Mouse (Mus musculus): ENCODE measurements around the gene Itgb4. TPM values are rescaled to one million over a fixed set of nuclear protein-coding genes. Genes with fewer than 3 reads are reported as not detected.

The Itgb4 gene
- polyA plus RNA-seq, 1 experiment from 2014 or later, result 1.8 TPM

DNA sequence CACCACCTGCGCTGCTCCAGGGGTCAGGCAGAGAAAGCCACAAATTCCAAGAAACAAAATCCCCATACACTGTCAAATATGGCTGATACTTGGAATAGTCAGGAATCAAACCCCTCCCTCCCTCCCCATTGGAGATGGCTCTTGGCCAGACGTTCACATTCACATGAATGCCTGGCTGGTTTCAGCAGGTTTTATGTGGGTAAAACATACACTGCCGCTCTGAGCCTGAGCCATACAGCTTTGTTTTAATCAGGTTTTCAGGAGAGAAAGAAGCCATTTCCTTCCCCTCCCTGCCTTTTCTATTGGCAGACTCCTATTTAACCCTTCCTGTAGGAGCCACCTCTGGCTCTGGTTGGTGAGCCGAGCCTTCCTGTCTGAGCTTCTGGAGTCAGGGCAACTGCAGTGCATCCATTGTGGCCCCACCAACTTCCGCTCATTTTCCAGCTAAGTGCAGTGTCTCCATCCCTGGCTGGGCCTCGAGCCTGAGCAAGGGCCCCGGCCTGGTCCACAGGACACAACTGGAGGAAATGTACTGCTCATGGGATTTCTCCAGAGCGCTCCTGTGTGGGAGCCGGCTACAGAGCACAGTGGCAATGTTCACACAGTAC is 28.2 kb upstream of the Itgb4 start:
- Histone ChIP-seq H3K4me2 (ENCODE audit: low read length) (no peak overlapping the region), H3K9ac (ENCODE audit: low read depth, low read length) (peak overlapping the region; percentile 17; the same call in 1 of the 2 replicates), H3K36me3 (ENCODE audit: control insufficient read depth, insufficient read depth, low read length) (peaks cover 12% of the 10 kb centered on the region), H3K4me1 (ENCODE audit: control insufficient read depth, insufficient read depth, low read depth, low read length) (no peaks in the 10 kb centered on the region; the same call in 1 of the 2 replicates), H3K4me3 (ENCODE audit: low read length) (no peak overlapping the region), H3K9me3 (ENCODE audit: control insufficient read depth, low read length) (no peaks in the 10 kb centered on the region), H3K27ac (ENCODE audit: low read depth, low read length) (peak overlapping the region; percentile 39), H3K27me3 (replicated peaks; ENCODE audit: control insufficient read depth, insufficient read depth, low read length) (no peaks in the 10 kb centered on the region)
- no peak for ATAC-seq
- WGBS, result 78% methylated on average over 9 of the region's 9 CpGs

DNA sequence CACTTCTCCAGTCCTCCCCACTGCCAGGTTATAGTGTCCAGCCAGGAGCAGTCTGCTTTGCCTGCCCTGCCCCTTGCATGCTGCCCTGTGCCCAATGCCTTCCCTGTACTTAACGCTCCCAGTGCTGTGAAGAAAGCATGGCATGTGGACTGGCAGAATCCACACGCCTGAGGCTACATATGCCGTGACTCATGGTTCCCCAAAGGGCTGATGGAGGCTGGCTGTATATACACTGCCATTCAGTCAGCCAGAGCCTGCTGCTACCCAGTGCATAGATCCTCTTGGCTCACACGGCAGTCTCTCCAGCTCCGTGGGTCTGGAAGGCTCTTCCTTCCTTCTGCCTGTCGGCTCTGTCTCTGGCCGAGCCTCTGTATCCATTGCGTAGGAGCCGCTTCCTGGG is 26.2 kb upstream of the Itgb4 start:
- Histone ChIP-seq H3K9me3 (ENCODE audit: control insufficient read depth, low read length) (no peaks in the 10 kb centered on the region), H3K9ac (ENCODE audit: low read depth, low read length) (no peak overlapping the region), H3K36me3 (ENCODE audit: control insufficient read depth, insufficient read depth, low read length) (peaks cover 7% of the 10 kb centered on the region; the same call in 1 of the 2 replicates), H3K27ac (ENCODE audit: low read depth, low read length) (no peak overlapping the region), H3K4me2 (ENCODE audit: low read length) (no peak overlapping the region), H3K4me3 (ENCODE audit: low read length) (no peak overlapping the region), H3K27me3 (replicated peaks; ENCODE audit: control insufficient read depth, insufficient read depth, low read length) (no peaks in the 10 kb centered on the region), H3K4me1 (ENCODE audit: control insufficient read depth, insufficient read depth, low read depth, low read length) (no peaks in the 10 kb centered on the region; the same call in 1 of the 2 replicates)
- no peak for ATAC-seq
- 79% methylated on average over 9 of the region's 9 CpGs for WGBS

DNA sequence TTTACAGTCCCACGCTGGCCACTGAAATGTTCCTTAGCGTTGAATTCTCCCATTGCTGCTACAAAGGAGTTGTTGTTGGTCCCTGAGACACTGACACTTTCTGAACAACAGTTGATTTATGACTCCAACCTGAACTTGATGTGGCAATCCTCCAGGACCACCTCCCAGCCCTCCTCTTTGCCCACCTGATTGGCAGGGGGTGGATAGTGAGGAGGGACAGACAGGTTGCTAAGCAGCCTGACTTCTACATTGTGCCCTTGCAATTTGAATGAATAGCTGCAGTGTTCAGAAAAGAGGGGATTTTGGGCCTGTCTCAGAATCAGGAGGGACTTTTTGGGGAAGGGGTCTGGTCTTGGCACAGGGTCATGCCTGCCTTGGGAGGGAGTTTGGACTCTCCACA is 23.8 kb upstream of the Itgb4 start:
- no peak overlapping the region for H3K9ac ChIP-seq (ENCODE audit: low read depth, low read length)
- H3K36me3 ChIP-seq (ENCODE audit: control insufficient read depth, insufficient read depth, low read length), result peaks cover 5% of the 10 kb centered on the region
- H3K4me3 ChIP-seq (ENCODE audit: low read length), result no peak overlapping the region
- peak; percentile 82 for ATAC-seq
- peak overlapping the region; percentile 67 for H3K27ac ChIP-seq (ENCODE audit: low read depth, low read length)
- no peaks in the 10 kb centered on the region for H3K9me3 ChIP-seq (ENCODE audit: control insufficient read depth, low read length)
- 87% methylated on average over 2 of the region's 2 CpGs for WGBS
- no peak overlapping the region for H3K4me2 ChIP-seq (ENCODE audit: low read length)
- H3K27me3 ChIP-seq (replicated peaks; ENCODE audit: control insufficient read depth, insufficient read depth, low read length), result no peaks in the 10 kb centered on the region
- peaks cover 4% of the 10 kb centered on the region; the same call in 1 of the 2 replicates for H3K4me1 ChIP-seq (ENCODE audit: control insufficient read depth, insufficient read depth, low read depth, low read length)

DNA sequence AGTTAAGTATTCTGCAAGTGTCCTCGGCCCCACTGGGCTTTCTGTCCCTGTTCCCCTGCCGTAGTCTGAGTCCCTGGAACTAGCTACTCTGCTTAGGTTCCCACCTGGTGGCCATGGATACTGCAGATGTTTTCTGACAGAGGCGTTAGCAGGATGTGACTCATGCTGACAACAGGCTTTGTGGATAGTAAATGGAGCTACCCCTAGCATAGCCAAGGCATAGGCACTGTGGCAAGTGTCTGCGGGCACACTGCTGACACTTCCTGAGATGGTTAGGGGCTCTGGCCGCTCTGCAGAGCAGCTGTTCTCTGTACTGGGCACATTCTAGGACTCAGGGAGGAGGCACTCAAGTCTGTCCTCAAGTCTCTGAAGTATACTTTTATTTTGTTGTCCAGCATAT is 19.8 kb upstream of the Itgb4 start:
- Histone ChIP-seq H3K4me2 (ENCODE audit: low read length) (no peak overlapping the region), H3K9me3 (ENCODE audit: control insufficient read depth, low read length) (no peaks in the 10 kb centered on the region), H3K9ac (ENCODE audit: low read depth, low read length) (no peak overlapping the region), H3K4me3 (ENCODE audit: low read length) (no peak overlapping the region), H3K4me1 (ENCODE audit: control insufficient read depth, insufficient read depth, low read depth, low read length) (peaks cover 5% of the 10 kb centered on the region; the same call in 1 of the 2 replicates), H3K36me3 (ENCODE audit: control insufficient read depth, insufficient read depth, low read length) (no peaks in the 10 kb centered on the region; the same call in none of the 2 replicates), H3K27me3 (replicated peaks; ENCODE audit: control insufficient read depth, insufficient read depth, low read length) (no peaks in the 10 kb centered on the region), H3K27ac (ENCODE audit: low read depth, low read length) (no peak overlapping the region; the same call in 1 of the 2 replicates)
- 66% methylated on average over 5 of the region's 5 CpGs for WGBS
- no peak for ATAC-seq

DNA sequence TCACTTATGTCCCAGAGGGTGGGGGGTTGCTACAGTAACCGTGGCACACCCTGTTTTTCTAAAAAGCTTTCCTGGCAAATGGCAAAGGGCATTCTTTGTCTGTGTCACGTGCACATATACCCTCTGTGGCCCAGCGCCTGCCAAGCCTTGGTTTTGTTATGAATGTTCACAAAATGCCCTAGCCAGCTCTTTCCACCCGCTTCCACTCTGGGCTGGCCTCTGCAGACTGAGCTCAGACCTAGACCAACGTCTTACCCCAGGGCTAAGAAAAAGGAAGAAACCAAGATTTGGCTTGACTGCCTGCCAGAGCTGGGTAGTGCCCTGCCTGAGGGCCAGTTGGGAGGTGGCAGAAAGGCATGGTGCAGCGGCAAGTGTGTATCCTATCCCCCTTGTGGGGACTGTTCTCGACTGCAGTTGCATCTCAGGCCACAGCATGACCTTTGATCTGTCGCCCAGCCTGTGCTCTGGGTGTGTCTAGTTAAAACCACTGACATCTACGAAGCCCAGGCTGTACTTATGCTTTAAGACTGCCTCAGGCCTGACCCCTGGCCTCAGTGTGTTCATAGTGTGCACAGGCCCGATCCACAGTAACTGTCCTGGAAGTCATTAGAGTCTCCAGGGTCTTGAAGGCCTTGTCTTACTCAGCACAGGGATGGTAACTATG is 19.2 kb upstream of the Itgb4 start:
- ATAC-seq, result peak; percentile 5; the same call in 1 of the 2 replicates
- H3K4me1 ChIP-seq (ENCODE audit: control insufficient read depth, insufficient read depth, low read depth, low read length), result peaks cover 5% of the 10 kb centered on the region; the same call in 1 of the 2 replicates

DNA sequence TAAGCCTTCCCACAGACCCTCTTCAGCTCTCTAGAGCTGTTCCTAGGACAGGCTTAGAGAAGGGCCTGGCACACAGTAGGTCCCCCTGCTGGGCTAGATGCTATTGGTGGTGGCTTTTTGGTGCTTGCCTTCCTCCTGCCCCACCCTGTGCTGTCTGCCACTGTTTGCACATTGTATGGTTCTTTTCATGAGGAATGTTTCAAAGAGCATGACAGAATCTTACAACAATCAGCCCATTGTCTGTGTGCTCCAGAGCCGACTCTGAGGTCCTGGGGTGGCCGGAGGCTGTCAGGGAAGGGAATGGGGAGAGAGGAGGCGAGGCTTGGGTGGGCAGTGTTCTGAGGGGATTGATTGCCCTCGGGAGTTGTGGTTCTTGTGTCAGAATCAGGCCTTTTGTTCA is 18.1 kb upstream of the Itgb4 start:
- Histone ChIP-seq H3K4me2 (ENCODE audit: low read length) (no peak overlapping the region), H3K36me3 (ENCODE audit: control insufficient read depth, insufficient read depth, low read length) (peaks cover 11% of the 10 kb centered on the region), H3K4me3 (ENCODE audit: low read length) (no peak overlapping the region), H3K9me3 (ENCODE audit: control insufficient read depth, low read length) (no peaks in the 10 kb centered on the region), H3K27ac (ENCODE audit: low read depth, low read length) (no peak overlapping the region; the same call in 1 of the 2 replicates), H3K4me1 (ENCODE audit: control insufficient read depth, insufficient read depth, low read depth, low read length) (peaks cover 5% of the 10 kb centered on the region; the same call in 1 of the 2 replicates), H3K9ac (ENCODE audit: low read depth, low read length) (no peak overlapping the region), H3K27me3 (replicated peaks; ENCODE audit: control insufficient read depth, insufficient read depth, low read length) (no peaks in the 10 kb centered on the region)
- ATAC-seq, result peak; percentile 70
- WGBS, result 19% methylated on average over 4 of the region's 4 CpGs

More for the DNA sequence above, 19.2 kb upstream of the Itgb4 start:
- Histone ChIP-seq H3K27ac (ENCODE audit: low read depth, low read length) (peak overlapping the region; percentile 61), H3K4me3 (ENCODE audit: low read length) (no peak overlapping the region), H3K27me3 (replicated peaks; ENCODE audit: control insufficient read depth, insufficient read depth, low read length) (no peaks in the 10 kb centered on the region), H3K4me2 (ENCODE audit: low read length) (no peak overlapping the region), H3K36me3 (ENCODE audit: control insufficient read depth, insufficient read depth, low read length) (no peaks in the 10 kb centered on the region; the same call in none of the 2 replicates), H3K9ac (ENCODE audit: low read depth, low read length) (no peak overlapping the region), H3K9me3 (ENCODE audit: control insufficient read depth, low read length) (no peaks in the 10 kb centered on the region)
- 41% methylated on average over 10 of the region's 10 CpGs for WGBS

DNA sequence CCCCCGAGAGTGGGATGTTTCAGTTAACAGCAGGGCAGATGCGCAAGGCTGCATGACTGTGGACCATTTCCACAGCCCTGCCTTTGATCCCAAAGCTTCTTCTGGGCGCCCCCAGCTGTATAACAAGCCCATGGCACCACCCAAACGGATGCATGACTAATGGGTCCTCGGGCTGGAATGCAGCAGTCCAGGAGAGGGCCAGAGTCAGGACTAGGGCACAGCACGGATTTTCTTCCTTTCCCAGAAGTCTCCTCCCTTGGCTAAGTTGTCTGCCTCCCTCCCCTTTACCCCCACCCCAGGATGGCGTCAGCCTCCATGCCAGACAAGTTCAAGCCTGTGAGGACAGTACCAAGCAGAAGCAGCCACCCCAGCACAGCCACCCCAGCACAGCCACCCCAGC is 16.5 kb upstream of the Itgb4 start:
- H3K36me3 ChIP-seq (ENCODE audit: control insufficient read depth, insufficient read depth, low read length), result peaks cover 24% of the 10 kb centered on the region
- 49% methylated on average over 7 of the region's 7 CpGs for WGBS
- ATAC-seq, result no peak; the same call in 1 of the 2 replicates
- H3K4me1 ChIP-seq (ENCODE audit: control insufficient read depth, insufficient read depth, low read depth, low read length), result peaks cover 5% of the 10 kb centered on the region; the same call in 1 of the 2 replicates
- no peak overlapping the region for H3K4me3 ChIP-seq (ENCODE audit: low read length)
- no peak overlapping the region for H3K27ac ChIP-seq (ENCODE audit: low read depth, low read length)
- H3K9ac ChIP-seq (ENCODE audit: low read depth, low read length), result no peak overlapping the region
- H3K9me3 ChIP-seq (ENCODE audit: control insufficient read depth, low read length), result no peaks in the 10 kb centered on the region
- H3K4me2 ChIP-seq (ENCODE audit: low read length), result no peak overlapping the region
- no peaks in the 10 kb centered on the region for H3K27me3 ChIP-seq (replicated peaks; ENCODE audit: control insufficient read depth, insufficient read depth, low read length)

DNA sequence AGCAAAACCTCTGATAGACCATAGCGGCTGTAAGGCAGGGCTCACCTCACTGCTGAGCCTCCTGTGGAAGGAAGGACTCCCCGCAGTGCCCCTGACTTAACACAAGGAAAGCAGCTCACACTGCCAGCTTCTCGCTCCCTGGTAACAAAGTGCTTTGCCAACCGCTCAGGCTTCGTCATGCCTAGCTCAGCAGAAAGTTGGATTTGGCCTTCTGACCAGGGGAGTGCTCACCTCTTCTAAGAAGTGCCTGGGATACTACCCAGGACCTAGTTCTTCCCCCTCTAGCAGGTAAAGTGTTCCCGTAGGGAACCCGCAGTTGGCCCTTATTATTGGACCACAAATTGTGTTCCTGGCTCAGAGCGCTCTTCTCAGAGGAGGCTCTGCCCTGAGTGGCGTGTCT is 15.5 kb upstream of the Itgb4 start:
- Histone ChIP-seq H3K36me3 (ENCODE audit: control insufficient read depth, insufficient read depth, low read length) (peaks cover 25% of the 10 kb centered on the region), H3K9ac (ENCODE audit: low read depth, low read length) (no peak overlapping the region), H3K4me3 (ENCODE audit: low read length) (no peak overlapping the region), H3K9me3 (ENCODE audit: control insufficient read depth, low read length) (no peaks in the 10 kb centered on the region), H3K27ac (ENCODE audit: low read depth, low read length) (no peak overlapping the region), H3K4me2 (ENCODE audit: low read length) (no peak overlapping the region), H3K4me1 (ENCODE audit: control insufficient read depth, insufficient read depth, low read depth, low read length) (peaks cover 5% of the 10 kb centered on the region; the same call in 1 of the 2 replicates), H3K27me3 (replicated peaks; ENCODE audit: control insufficient read depth, insufficient read depth, low read length) (no peaks in the 10 kb centered on the region)
- no peak for ATAC-seq
- WGBS, result 86% methylated on average over 9 of the region's 9 CpGs

DNA sequence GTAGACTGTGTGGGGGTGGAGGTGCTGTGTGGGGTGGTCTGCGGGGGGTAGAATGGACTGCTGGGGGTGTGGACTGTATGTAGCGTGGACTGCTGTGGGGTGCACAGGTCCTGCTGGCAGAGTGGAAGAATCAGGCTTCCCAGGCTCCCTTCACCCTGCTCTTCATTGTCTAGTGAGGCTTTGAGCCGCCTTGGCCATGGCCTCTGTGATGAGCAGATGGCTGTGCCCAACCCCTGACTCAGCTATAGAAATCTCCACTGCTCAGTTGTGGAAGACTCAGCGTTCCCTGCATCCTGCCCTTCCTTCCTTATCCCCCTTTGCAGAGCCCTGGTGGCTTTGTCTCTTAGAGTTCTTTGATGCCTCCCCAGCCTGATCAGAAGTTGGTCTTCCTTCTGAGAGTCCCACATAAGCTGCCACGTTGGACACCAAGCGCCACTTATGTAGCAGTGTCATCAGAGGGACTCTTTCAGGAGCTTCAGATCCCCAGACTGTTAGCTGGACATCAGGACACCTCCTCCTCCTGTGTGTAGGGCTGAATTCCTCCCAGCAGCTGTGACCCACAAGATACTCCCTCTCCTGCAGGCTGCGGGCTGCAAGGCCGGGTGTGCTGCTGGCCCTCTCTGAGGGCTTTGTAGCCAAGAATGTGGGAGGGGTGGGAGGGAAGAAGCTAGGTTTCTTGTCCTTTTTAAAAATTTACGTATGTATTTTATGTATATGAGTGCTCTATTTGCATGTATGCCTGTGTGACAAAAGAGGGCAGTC is 11.7 kb upstream of the Itgb4 start:
- WGBS, result 92% methylated on average over 8 of the region's 9 CpGs
- Histone ChIP-seq H3K9ac (ENCODE audit: low read depth, low read length) (no peak overlapping the region), H3K4me2 (ENCODE audit: low read length) (no peak overlapping the region), H3K27ac (ENCODE audit: low read depth, low read length) (no peak overlapping the region), H3K36me3 (ENCODE audit: control insufficient read depth, insufficient read depth, low read length) (peaks cover 51% of the 10 kb centered on the region), H3K9me3 (ENCODE audit: control insufficient read depth, low read length) (no peaks in the 10 kb centered on the region), H3K4me3 (ENCODE audit: low read length) (no peak overlapping the region), H3K27me3 (replicated peaks; ENCODE audit: control insufficient read depth, insufficient read depth, low read length) (no peaks in the 10 kb centered on the region), H3K4me1 (ENCODE audit: control insufficient read depth, insufficient read depth, low read depth, low read length) (no peaks in the 10 kb centered on the region)
- ATAC-seq, result no peak
